Mouse (Mus musculus): Measurements from ENCODE around the gene Gbx1.

The Gbx1 gene

GRCm38 (mm10) chr5:24474723-24475261 is 52.2 kb downstream of the Gbx1 start:
- peak; percentile 69 to 82 for DNase-seq

- DNase-seq: peak; percentile 47 to 69
Observed at GRCm38 (mm10) chr5:24474025-24474722, 52.8 kb downstream of the Gbx1 start.

GRCm38 (mm10) chr5:24472884-24473619 is 54.0 kb downstream of the Gbx1 start:
- DNase-seq: no peak

GRCm38 (mm10) chr5:24470600-24470999 is 56.4 kb downstream of the Gbx1 start:
- peak; percentile 87 to 90 for DNase-seq

GRCm38 (mm10) chr5:24466762-24467161 is 60.2 kb downstream of the Gbx1 start:
- DNase-seq: no peak

GRCm38 (mm10) chr5:24455613-24456012 is 71.4 kb downstream of the Gbx1 start:
- no peak for DNase-seq

GRCm38 (mm10) chr5:24455076-24455475 is 71.9 kb downstream of the Gbx1 start:
- no peak for DNase-seq

- DNase-seq: no peak
Observed at GRCm38 (mm10) chr5:24453985-24454303, 73.1 kb downstream of the Gbx1 start.

GRCm38 (mm10) chr5:24453283-24453984 is 73.6 kb downstream of the Gbx1 start:
- DNase-seq: no peak

Measured in kidney, postnatal 4 days (tissue).